Mouse (Mus musculus) kidney, embryonic 16.5 days (tissue): ENCODE results near the gene Fitm2. TPM values are rescaled to one million over a fixed set of nuclear protein-coding genes. Genes with fewer than 3 reads are reported as not detected.

Source experiments
- ATAC-seq: fragments of 200-750 bp; cut with Nextera tagmentation; 2 replicates; pipeline ENCODE4 v1.8.0; 2017; ENCODE audit warnings: moderate TSS enrichment; ENCODE audit not compliant: low FRiP score, low TSS enrichment
- H3K27ac ChIP-seq: fragments of 300-500 bp; sonication (generic); 2 replicates; pipeline ENCODE4 v1.5.1; 2014; ENCODE audit warnings: low read length
- H3K27me3 ChIP-seq: fragments of 300-500 bp; sonication (generic); 2 replicates; pipeline ENCODE4 v1.6.1; 2014; ENCODE audit warnings: low read length, control low read depth, mixed read lengths; ENCODE audit not compliant: insufficient read depth
- H3K36me3 ChIP-seq: fragments of 300-500 bp; sonication (generic); 2 replicates; pipeline ENCODE4 v1.6.1; 2014; ENCODE audit warnings: low read length, control low read depth, mixed read lengths; ENCODE audit not compliant: insufficient read depth
- H3K4me1 ChIP-seq: fragments of 300-500 bp; sonication (generic); 2 replicates; pipeline ENCODE4 v1.6.1; 2014; ENCODE audit warnings: low read length, control low read depth, mixed read lengths; ENCODE audit not compliant: insufficient read depth
- H3K4me2 ChIP-seq: fragments of 300-500 bp; sonication (generic); replicated peaks from 2 replicates; pipeline ENCODE4 v1.6.1; 2014; ENCODE audit warnings: low read depth, low read length
- H3K4me3 ChIP-seq: fragments of 300-500 bp; sonication (generic); 2 replicates; pipeline ENCODE4 v1.5.1; 2014; ENCODE audit warnings: mild to moderate bottlenecking, low read length
- H3K9ac ChIP-seq: fragments of 300-500 bp; sonication (generic); replicated peaks from 2 replicates; pipeline ENCODE4 v1.6.1; 2014; ENCODE audit warnings: low read length
- H3K9me3 ChIP-seq: fragments of 300-500 bp; sonication (generic); 2 replicates; pipeline ENCODE4 v1.6.1; 2016; ENCODE audit warnings: low read length, control low read depth
- WGBS: fragments of 180-500 bp; shearing (Covaris S2); extraction: QIAGEN DNeasy Blood & Tissue Kit; methylation state at CpG from one replicate; pipeline ENCODE4 v1.1.7; 2014; 5-methylcytosine and 5-hydroxymethylcytosine counted together
- polyA plus RNA-seq: library from polyadenylated mRNA; unstranded; fragments of >200 nt; fragmentation: Nextera tagmentation; extraction: Ambion mirVana; gene quantifications from 2 replicates; pipeline ENCODE4 v1.2.1, GENCODE M21; 2015

Fitm2 gene
- polyA plus RNA-seq, 1 experiment from 2014 or later, result 11.7 TPM

DNA sequence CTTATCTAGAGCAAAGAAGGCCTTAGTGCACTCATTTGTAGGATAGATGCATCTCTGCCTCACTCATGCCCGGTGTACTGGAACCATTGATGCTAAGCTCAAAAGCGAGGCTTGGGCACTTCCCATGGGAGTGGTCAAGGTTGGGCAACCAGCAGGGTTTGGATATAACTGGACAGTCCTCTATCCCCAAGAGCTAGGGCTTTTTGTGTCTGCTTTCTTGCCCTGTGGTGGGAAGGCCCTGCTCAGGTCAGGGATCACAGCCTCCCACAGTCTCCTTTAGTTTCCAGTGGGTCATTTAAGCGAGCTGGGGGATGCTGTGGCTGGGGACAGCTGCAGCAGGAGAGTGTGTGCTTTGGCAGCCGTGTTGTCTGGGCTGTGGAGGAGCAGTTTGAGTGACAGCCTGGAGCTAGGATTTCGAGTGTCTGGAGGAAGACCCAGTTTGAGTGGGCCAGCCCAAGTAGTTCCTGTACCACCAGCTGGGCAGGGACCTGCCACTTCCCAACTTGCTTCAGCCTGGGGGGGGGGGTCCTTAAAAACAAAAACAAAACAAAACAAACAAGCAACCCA, 17.4 kb upstream of the Fitm2 start:
- 28% methylated on average over 5 of the region's 5 CpGs for WGBS
- Histone ChIP-seq H3K4me3 (no peak overlapping the region), H3K27me3 (peaks cover 3% of the 10 kb centered on the region; the same call in 1 of the 2 replicates), H3K9me3 (no peaks in the 10 kb centered on the region), H3K9ac (no peak overlapping the region), H3K4me1 (no peaks in the 10 kb centered on the region), H3K4me2 (no peak overlapping the region), H3K27ac (no peak overlapping the region), H3K36me3 (no peaks in the 10 kb centered on the region)
- ATAC-seq, result 0 out of 2 replicates have a peak, but pooled peaks have one; percentile 46

DNA sequence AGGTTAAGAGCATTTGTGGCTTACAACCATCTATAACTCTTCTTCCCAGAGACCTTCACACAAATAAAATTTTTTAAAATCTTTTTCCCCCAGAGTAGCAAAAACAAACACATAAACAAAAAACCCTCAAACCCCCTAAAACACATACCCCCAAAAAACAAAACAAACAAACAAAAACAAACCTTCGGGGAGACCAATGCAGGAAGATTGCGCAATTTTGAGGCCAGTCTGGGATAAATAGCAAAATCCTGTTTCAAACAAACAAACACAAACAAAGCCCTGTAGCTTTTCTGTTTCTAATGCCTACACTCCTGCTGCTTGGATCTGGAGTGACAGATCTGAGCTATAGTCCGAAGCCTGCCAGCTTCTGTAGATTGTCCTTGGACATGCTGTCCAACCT, 14.9 kb upstream of the Fitm2 start:
- Histone ChIP-seq H3K27ac (no peak overlapping the region), H3K9ac (no peak overlapping the region), H3K9me3 (no peaks in the 10 kb centered on the region), H3K27me3 (0 out of 2 replicates have a peak, but pooled peaks cover 6% of the 10 kb centered on the region), H3K4me1 (no peaks in the 10 kb centered on the region), H3K36me3 (no peaks in the 10 kb centered on the region), H3K4me2 (no peak overlapping the region), H3K4me3 (no peak overlapping the region)
- WGBS, result 86% methylated on average over 3 of the region's 3 CpGs
- ATAC-seq, result no peak

- Histone ChIP-seq H3K4me1 (peaks cover 10% of the 10 kb centered on the region), H3K4me2 (peak overlapping the region; percentile 53), H3K36me3 (no peaks in the 10 kb centered on the region), H3K27me3 (peaks cover 25% of the 10 kb centered on the region), H3K27ac (no peak overlapping the region), H3K9me3 (no peaks in the 10 kb centered on the region), H3K9ac (0 out of 2 replicates have a peak overlapping the region, but pooled peaks have one; percentile 24), H3K4me3 (peak overlapping the region; percentile 34)
- WGBS, result 1% methylated on average over 21 of the region's 21 CpGs
- peak; percentile 80 for ATAC-seq
Observed at GRCm38 (mm10) chr2:163481539-163482029, 9.2 kb upstream of the Fitm2 start.

DNA sequence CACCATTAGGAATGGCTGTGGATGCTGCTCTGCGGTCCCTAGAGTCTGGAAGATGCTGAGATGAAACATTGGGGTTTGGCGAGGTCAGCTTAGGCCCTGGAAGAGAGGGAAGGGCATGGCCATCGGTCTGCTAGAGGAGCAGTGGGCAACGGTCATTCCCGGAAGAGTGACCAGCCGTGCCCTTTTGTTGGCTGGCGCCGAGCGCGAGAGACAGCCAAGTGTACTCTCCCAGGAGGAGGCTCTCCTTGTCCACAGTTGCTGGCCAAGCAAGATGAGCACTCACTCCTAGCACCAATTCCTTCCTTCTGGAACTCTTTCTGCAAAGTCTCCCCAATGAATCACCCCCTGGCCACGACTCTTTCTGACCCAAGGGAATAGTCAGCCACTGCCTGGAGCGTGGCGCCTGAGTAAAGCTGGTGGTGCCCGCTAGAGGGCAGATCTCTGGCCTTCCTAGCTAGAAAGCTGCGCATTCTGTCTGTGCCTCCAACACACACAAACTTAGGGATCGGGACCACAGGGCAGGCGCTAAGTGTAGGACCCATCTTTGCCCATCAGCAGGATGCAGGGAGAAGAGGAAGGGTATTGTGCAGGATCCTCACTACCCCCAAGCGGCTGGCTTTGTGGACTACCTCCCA, 7.9 kb upstream of the Fitm2 start:
- Histone ChIP-seq H3K9ac (no peak overlapping the region), H3K27me3 (peaks cover 25% of the 10 kb centered on the region), H3K4me1 (peaks cover 10% of the 10 kb centered on the region), H3K27ac (no peak overlapping the region), H3K36me3 (no peaks in the 10 kb centered on the region), H3K4me3 (no peak overlapping the region), H3K9me3 (no peaks in the 10 kb centered on the region), H3K4me2 (no peak overlapping the region)
- WGBS, result 53% methylated on average over 18 of the region's 18 CpGs
- ATAC-seq, result 0 out of 2 replicates have a peak, but pooled peaks have one; percentile 25

DNA sequence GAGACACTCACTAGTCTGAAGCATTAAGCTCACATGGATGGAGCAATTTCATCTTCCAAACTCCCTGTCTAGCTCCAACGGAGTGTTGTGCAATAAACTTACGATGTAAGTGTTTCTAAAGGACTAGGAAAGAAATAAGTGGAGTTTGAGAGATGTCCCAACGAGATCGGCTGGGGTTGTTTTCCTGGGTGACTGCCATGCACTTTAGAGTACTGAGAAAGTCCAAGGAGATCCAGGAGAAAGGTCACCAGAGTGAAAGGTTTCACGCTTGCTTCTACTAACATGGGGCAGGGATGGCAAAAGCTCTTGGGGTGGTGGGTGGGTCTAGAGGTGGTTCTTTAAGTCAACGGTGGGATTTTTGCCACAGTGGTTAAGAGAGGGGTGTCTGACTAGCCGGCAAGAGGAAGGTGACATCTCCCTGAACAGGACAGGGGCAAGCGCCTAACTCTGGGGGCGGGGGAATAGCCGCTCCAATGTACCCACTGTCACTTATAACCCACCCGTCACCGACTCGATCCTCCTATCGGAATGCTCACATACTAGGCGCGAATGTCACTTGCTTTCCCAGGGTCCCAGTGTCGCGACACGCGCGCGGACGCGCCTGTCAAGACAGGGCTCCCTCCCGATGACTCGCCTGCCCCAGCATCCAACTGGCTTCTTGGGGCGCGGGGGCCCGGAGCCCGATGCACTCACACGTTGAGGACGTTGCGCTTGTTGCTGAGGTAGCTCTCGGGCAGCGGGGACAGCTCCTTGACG, 541 bp downstream of the Fitm2 start:
- no peaks in the 10 kb centered on the region for H3K9me3 ChIP-seq
- H3K27me3 ChIP-seq, result no peaks in the 10 kb centered on the region
- H3K27ac ChIP-seq, result 0 out of 2 replicates have a peak overlapping the region, but pooled peaks have one; percentile 43
- 3% methylated on average over 36 of the region's 36 CpGs for WGBS
- peak overlapping the region; percentile 86 for H3K9ac ChIP-seq
- peaks cover 17% of the 10 kb centered on the region for H3K36me3 ChIP-seq
- peak overlapping the region; percentile 84 for H3K4me2 ChIP-seq
- peak; percentile 79 for ATAC-seq
- peak overlapping the region; percentile 88 for H3K4me3 ChIP-seq
- peaks cover 7% of the 10 kb centered on the region for H3K4me1 ChIP-seq

GRCm38 (mm10) chr2:163471136-163471535, 1.3 kb downstream of the Fitm2 start:
- Histone ChIP-seq H3K27me3 (no peaks in the 10 kb centered on the region), H3K27ac (no peak overlapping the region), H3K9me3 (no peaks in the 10 kb centered on the region), H3K4me2 (peak overlapping the region; percentile 84; the same call in 1 of the 2 replicates), H3K4me3 (no peak overlapping the region), H3K9ac (no peak overlapping the region), H3K36me3 (peaks cover 19% of the 10 kb centered on the region), H3K4me1 (peaks cover 7% of the 10 kb centered on the region)
- ATAC-seq, result no peak
- 82% methylated on average over 3 of the region's 3 CpGs for WGBS

DNA sequence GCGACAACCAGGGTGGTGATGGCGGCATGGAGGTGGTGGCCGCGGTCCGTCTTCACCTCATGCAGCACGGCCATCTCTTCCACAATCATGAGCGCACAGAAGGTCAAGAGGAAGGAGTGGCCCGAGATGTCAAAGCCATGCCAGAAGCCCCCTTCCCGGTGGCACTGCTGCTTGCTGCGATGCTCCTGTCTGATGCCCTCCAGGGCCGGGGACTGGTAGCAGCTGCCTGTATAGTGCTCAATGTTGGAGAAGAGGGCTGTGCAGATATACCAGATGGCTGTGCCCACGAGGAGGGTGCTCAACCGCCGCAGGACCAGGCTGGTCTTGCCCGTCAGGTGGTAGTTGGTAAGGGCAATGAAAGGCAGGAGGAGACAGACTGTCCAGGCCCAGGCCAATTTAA, 2.7 kb downstream of the Fitm2 start:
- H3K4me1 ChIP-seq, result peaks cover 7% of the 10 kb centered on the region
- 94% methylated on average over 14 of the region's 15 CpGs for WGBS
- no peak for ATAC-seq

GRCm38 (mm10) chr2:163468866-163469265, 3.6 kb downstream of the Fitm2 start:
- WGBS, result 90% methylated on average over 6 of the region's 6 CpGs
- Histone ChIP-seq H3K36me3 (peaks cover 20% of the 10 kb centered on the region), H3K9ac (no peak overlapping the region), H3K4me1 (peaks cover 7% of the 10 kb centered on the region), H3K4me3 (no peak overlapping the region), H3K27me3 (no peaks in the 10 kb centered on the region), H3K4me2 (no peak overlapping the region), H3K27ac (no peak overlapping the region), H3K9me3 (no peaks in the 10 kb centered on the region)
- no peak for ATAC-seq

More for the DNA sequence above, 2.7 kb downstream of the Fitm2 start:
- H3K4me2 ChIP-seq, result no peak overlapping the region
- no peak overlapping the region for H3K4me3 ChIP-seq
- peaks cover 20% of the 10 kb centered on the region for H3K36me3 ChIP-seq
- H3K27me3 ChIP-seq, result no peaks in the 10 kb centered on the region
- H3K9me3 ChIP-seq, result no peaks in the 10 kb centered on the region
- H3K27ac ChIP-seq, result no peak overlapping the region
- H3K9ac ChIP-seq, result no peak overlapping the region

DNA sequence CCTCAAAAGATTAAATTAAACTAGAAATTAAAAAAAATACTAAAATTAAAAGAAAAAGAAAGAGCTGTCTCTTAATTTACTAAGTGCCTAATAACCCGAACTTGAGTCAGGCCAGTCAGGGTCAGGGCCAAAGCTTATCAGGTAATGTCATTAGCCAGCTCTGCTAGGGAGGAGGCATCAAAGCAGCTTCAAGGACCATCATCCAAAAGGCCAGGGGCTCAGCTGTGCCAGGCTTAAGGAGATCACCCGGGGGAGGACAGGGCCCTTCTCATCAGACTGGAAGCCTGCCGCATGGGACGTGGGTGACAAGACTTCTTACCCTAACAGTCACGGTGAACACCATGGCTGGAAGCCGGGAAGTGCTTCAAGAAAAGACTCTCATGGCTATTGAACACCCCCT, 4.8 kb downstream of the Fitm2 start:
- Histone ChIP-seq H3K9ac (no peak overlapping the region), H3K27ac (no peak overlapping the region), H3K9me3 (no peaks in the 10 kb centered on the region), H3K36me3 (peaks cover 20% of the 10 kb centered on the region), H3K4me2 (no peak overlapping the region), H3K4me3 (no peak overlapping the region), H3K27me3 (no peaks in the 10 kb centered on the region), H3K4me1 (peaks cover 7% of the 10 kb centered on the region)
- 88% methylated on average over 6 of the region's 6 CpGs for WGBS
- ATAC-seq, result no peak
